ENCODE assay signal across 8 mouse cellular contexts in the genomic region with DNA sequence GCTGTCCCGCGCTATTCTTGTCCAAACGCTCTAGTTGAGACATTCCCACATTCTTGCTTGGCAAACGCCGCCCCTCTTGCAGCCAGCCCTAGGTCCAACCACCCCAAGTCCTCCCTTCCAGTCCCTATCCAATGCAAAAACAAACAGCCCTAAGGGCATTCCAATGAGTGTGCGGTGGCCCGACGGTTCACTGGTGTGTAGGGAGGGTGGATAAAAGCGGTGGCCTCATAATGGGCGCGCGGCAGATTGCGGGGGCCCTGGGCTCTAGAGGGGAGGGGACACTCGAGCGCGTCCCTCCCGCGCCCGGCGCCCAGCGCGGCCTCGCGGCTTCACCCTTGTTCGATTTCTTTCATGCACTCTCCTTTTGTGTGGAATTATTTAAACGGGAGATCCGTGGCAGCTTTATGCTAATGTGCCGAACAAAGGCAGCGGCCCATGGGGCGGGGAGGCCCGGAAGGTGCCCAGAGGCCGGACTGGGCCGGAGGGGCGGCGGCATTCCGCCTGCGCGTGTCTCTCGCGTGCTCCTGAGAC. TPM values are rescaled to one million over a fixed set of nuclear protein-coding genes. Genes with fewer than 3 reads are reported as not detected.
A peak's percentile ranks its signal among the peaks of the same experiment; 100 is the strongest.
DNase-seq lines count a peak whose midpoint lies in the region; ATAC-seq lines count a peak whose summit lies in the region.

No protein-coding gene starts in this region.

- H3K9me3 ChIP-seq in kidney, embryonic 16.5 days (ENCODE audit: low read length) = no peaks in the 10 kb centered on the region
- H3K9me3 ChIP-seq in hindbrain, embryonic 14.5 days (ENCODE audit: control insufficient read depth, low read length) = no peaks in the 10 kb centered on the region
- H3K9me3 ChIP-seq in midbrain, embryonic 14.5 days (ENCODE audit: control insufficient read depth, low read length) = no peaks in the 10 kb centered on the region

- peak overlapping the region; percentile 37 for H3K4me3 ChIP-seq in kidney, embryonic 16.5 days (ENCODE audit: low read length)
- H3K4me3 ChIP-seq in hindbrain, embryonic 14.5 days (replicated peaks; ENCODE audit: low read length) = peak overlapping the region; percentile 16
- peak overlapping the region; percentile 22 for H3K4me3 ChIP-seq in midbrain, embryonic 14.5 days (replicated peaks; ENCODE audit: low read depth, low read length)

- peaks cover 38% of the 10 kb centered on the region for H3K4me1 ChIP-seq in kidney, embryonic 16.5 days (ENCODE audit: insufficient read depth, low read length)
- H3K4me1 ChIP-seq in hindbrain, embryonic 14.5 days (replicated peaks; ENCODE audit: control insufficient read depth, insufficient read depth, low read length) = peaks cover 34% of the 10 kb centered on the region
- H3K4me1 ChIP-seq in midbrain, embryonic 14.5 days (ENCODE audit: control insufficient read depth, insufficient read depth, low read length) = peaks cover 45% of the 10 kb centered on the region

- H3K27me3 ChIP-seq in kidney, embryonic 16.5 days (ENCODE audit: insufficient read depth, low read length) = peaks cover 79% of the 10 kb centered on the region
- peaks cover 28% of the 10 kb centered on the region for H3K27me3 ChIP-seq in hindbrain, embryonic 14.5 days (ENCODE audit: control insufficient read depth, insufficient read depth, low read length)
- peaks cover 9% of the 10 kb centered on the region; the same call in 1 of the 2 replicates for H3K27me3 ChIP-seq in midbrain, embryonic 14.5 days (ENCODE audit: control insufficient read depth, insufficient read depth, low read length)

- under 1% methylated on average over 40 of the region's 40 CpGs for WGBS in kidney, embryonic 16.5 days
- under 1% methylated on average over 40 of the region's 40 CpGs for WGBS in hindbrain, embryonic 14.5 days
- WGBS in midbrain, embryonic 14.5 days = under 1% methylated on average over 40 of the region's 40 CpGs

- H3K27ac ChIP-seq in kidney, embryonic 16.5 days (ENCODE audit: low read length) = no peak overlapping the region
- H3K27ac ChIP-seq in hindbrain, embryonic 14.5 days = peak overlapping the region; percentile 59
- peak overlapping the region; percentile 74 for H3K27ac ChIP-seq in midbrain, embryonic 14.5 days (replicated peaks; ENCODE audit: low read depth, low read length)

- no peak for DNase-seq in kidney, postnatal 25 days
- peak; percentile 17 for DNase-seq in embryo, embryonic 11.5 days (ENCODE audit: low read depth, low spot score)
- no peak for DNase-seq in hindbrain, embryonic 14.5 days (ENCODE audit: low spot score)
- peak; percentile 80 for DNase-seq in midbrain, embryonic 14.5 days

- 0 out of 2 replicates have a peak overlapping the region, but pooled peaks have one; percentile 9 for H3K9ac ChIP-seq in kidney, embryonic 16.5 days (replicated peaks; ENCODE audit: low read length)
- H3K9ac ChIP-seq in hindbrain, embryonic 14.5 days = peak overlapping the region; percentile 43
- H3K9ac ChIP-seq in midbrain, embryonic 14.5 days (replicated peaks; ENCODE audit: low read length) = peak overlapping the region; percentile 52

- peak overlapping the region; percentile 49 for H3K4me2 ChIP-seq in kidney, embryonic 16.5 days (replicated peaks; ENCODE audit: low read depth, low read length)
- peak overlapping the region; percentile 49 for H3K4me2 ChIP-seq in hindbrain, embryonic 14.5 days (replicated peaks)
- peak overlapping the region; percentile 53 for H3K4me2 ChIP-seq in midbrain, embryonic 14.5 days (ENCODE audit: low read length)

- H3K36me3 ChIP-seq in kidney, embryonic 16.5 days (ENCODE audit: insufficient read depth, low read length) = no peaks in the 10 kb centered on the region
- H3K36me3 ChIP-seq in hindbrain, embryonic 14.5 days (replicated peaks; ENCODE audit: control insufficient read depth, insufficient read depth) = no peaks in the 10 kb centered on the region
- H3K36me3 ChIP-seq in midbrain, embryonic 14.5 days (ENCODE audit: control insufficient read depth, insufficient read depth, low read length) = no peaks in the 10 kb centered on the region

- ATAC-seq in kidney, embryonic 16.5 days (ENCODE audit: low FRiP score, low TSS enrichment) = no peak
- ATAC-seq in hindbrain, embryonic 14.5 days (ENCODE audit: low FRiP score) = peak; percentile 5; the same call in 1 of the 2 replicates
- ATAC-seq in midbrain, embryonic 14.5 days (ENCODE audit: low FRiP score, low TSS enrichment) = peak; percentile 13
- no peak for ATAC-seq in activated CD4-positive, CD25-positive, alpha-beta regulatory T cell, adult 4 months
- ATAC-seq in frontal cortex, adult (ENCODE audit: low TSS enrichment) = no peak
- no peak for ATAC-seq in inflammation-experienced regulatory T-cells, adult 6 months

RNA-seq across cellular contexts. Expression of gene Insm1, which starts 3.5 kb away (rescaled TPM):
- not detected in 2 replicates for polyA plus RNA-seq in kidney, embryonic 16.5 days (2015; fragmentation: Nextera tagmentation; extraction: Ambion mirVana)
- 2.6 and 4.1 TPM in 2 replicates for polyA plus RNA-seq in hindbrain, embryonic 14.5 days (2014; fragmentation: Nextera tagmentation; extraction: Ambion mirVana)
- polyA plus RNA-seq in midbrain, embryonic 14.5 days (2014; fragmentation: Nextera tagmentation; extraction: Ambion mirVana) = 5.8 and 7.6 TPM in 2 replicates
- polyA plus RNA-seq in activated CD4-positive, CD25-positive, alpha-beta regulatory T cell, adult 4 months (2017; shearing (Covaris generic)) = not detected
- polyA plus RNA-seq in inflammation-experienced regulatory T-cells, adult 6 months (2017; shearing (Covaris generic)) = not detected

Comparison
In these comparisons a context has a peak if more than half of its experiments do, and no peak if none do; other contexts are left out.
1. ATAC-seq: peak in hindbrain, embryonic 14.5 days (single experiment) and midbrain, embryonic 14.5 days (single experiment); none in kidney, embryonic 16.5 days (single experiment), activated CD4-positive, CD25-positive, alpha-beta regulatory T cell, adult 4 months (single experiment), frontal cortex, adult (single experiment) and inflammation-experienced regulatory T-cells, adult 6 months (single experiment).
2. DNase-seq: peak in embryo, embryonic 11.5 days (single experiment) and midbrain, embryonic 14.5 days (single experiment); none in kidney, postnatal 25 days (0 of 2) and hindbrain, embryonic 14.5 days (single experiment).
3. Peak in every context shown above with its lines, with median percentiles within 50 percentile points of each other: H3K4me2 ChIP-seq, H3K4me3 ChIP-seq and H3K9ac ChIP-seq.